Mouse (Mus musculus): ENCODE results near the gene B3gnt9.
"Not testable (repeated sequence)": the region's sequence is repeated elsewhere in the genome, so short reads cannot be mapped to it uniquely, and the experiment has no call there.

The B3gnt9 gene

GRCm38 (mm10) chr8:105254966-105255350 lies at the start of gene B3gnt9:
Gene B3gnt9 (minus strand): TSS chr8:105255153.
- peak; percentile 30 for DNase-seq

- no peak for DNase-seq
Measured at GRCm38 (mm10) chr8:105303874-105304273, 48.9 kb upstream of the B3gnt9 start.

GRCm38 (mm10) chr8:105303396-105303795 lies 48.4 kb upstream of the B3gnt9 start:
- DNase-seq = no peak

- no peak for DNase-seq
Measured at GRCm38 (mm10) chr8:105299962-105300361, 45.0 kb upstream of the B3gnt9 start.

GRCm38 (mm10) chr8:105298351-105299252 lies 43.6 kb upstream of the B3gnt9 start:
- DNase-seq = no peak

DNA sequence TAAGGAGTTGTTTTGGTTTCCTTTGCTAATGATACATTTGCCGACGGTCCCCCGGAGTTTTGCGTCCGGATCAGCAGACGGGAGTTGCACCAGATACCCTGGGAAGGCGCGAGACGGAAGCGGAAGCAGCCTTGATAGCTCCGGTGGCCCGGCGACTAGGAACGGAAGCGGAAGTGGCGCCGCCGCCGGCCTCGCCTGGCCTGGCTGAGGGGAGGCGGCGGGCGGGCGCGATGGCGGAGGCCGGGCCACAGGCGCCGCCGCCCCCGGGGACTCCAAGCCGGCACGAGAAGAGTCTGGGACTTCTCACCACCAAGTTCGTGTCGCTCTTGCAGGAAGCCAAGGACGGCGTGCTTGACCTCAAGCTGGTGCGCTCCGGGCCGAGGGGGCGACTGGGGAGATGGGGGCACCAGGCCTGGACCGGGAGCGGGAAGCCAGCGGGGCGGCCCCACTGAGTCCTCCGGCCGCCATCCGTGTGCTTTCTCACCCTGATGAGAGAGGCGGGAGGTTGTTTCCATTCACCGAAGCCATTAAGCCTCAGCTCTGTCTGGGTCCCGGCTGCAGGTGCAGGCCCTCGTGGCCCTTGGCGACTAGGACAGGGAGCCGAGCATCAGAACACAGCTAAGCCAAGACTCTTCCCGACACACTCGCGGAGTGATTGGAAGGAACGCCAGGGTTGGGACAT lies 42.7 kb upstream of the B3gnt9 start, which contains the start of gene E2f4:
E2f4 (plus strand) TSS at position 153 of the 682 bp plus-strand sequence.
- peak; percentile 91 to 92 for DNase-seq

- DNase-seq = no peak
Measured at GRCm38 (mm10) chr8:105295895-105296573, 41.1 kb upstream of the B3gnt9 start, which contains the start of gene Exoc3l. Gene Exoc3l (minus strand): TSS chr8:105296101.

DNA sequence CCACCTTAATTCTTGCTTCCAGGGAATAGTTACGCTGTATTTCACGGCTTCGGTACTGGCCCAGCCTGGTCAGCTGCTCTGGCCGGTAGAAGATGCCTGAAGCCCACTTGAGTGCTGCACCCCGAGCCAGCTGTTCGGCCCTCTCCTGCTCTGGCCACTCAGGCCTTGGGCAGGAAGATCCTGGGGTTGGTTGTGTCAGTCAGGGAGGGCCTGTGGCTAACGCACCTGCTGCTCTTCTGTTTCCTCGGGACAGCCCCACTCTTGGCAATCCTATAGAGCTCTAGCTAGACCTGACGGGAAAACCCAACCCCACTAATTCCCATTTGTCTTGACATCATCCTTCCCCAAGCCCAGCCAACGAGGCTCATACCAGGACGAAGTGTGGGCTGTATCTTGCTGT lies 40.3 kb upstream of the B3gnt9 start:
- DNase-seq = no peak

- DNase-seq = no peak
Measured at GRCm38 (mm10) chr8:105294776-105295175, 39.8 kb upstream of the B3gnt9 start.

GRCm38 (mm10) chr8:105293405-105293804 lies 38.5 kb upstream of the B3gnt9 start:
- no peak for DNase-seq

- DNase-seq = no peak
Measured at GRCm38 (mm10) chr8:105292471-105292870, 37.5 kb upstream of the B3gnt9 start.

GRCm38 (mm10) chr8:105291802-105292201 lies 36.8 kb upstream of the B3gnt9 start:
- peak in 1 of 2 experiments; percentile 35 for DNase-seq

DNA sequence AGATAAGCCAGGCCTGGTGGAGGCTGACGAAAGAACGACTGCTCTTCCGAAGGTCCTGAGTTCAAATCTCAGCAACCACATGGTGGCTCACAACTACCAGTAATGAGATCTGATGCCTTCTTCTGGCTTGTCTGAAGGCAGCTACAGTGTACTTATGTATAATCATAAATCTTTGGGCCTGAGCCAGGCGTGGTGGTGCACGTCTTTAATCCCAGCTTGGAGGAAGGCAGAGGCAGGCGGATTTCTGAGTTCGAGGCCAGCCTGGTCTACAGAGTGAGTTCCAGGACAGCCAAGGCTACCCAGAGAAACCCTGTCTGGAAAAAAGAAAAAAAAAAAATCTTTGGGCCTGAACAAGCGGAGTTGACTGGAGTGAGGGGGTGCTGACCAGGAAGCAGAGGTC lies 36.4 kb upstream of the B3gnt9 start:
- DNase-seq = not testable (repeated sequence)

- peak; percentile 94 to 95 for DNase-seq
Measured at GRCm38 (mm10) chr8:105290554-105291314, 35.8 kb upstream of the B3gnt9 start.

DNA sequence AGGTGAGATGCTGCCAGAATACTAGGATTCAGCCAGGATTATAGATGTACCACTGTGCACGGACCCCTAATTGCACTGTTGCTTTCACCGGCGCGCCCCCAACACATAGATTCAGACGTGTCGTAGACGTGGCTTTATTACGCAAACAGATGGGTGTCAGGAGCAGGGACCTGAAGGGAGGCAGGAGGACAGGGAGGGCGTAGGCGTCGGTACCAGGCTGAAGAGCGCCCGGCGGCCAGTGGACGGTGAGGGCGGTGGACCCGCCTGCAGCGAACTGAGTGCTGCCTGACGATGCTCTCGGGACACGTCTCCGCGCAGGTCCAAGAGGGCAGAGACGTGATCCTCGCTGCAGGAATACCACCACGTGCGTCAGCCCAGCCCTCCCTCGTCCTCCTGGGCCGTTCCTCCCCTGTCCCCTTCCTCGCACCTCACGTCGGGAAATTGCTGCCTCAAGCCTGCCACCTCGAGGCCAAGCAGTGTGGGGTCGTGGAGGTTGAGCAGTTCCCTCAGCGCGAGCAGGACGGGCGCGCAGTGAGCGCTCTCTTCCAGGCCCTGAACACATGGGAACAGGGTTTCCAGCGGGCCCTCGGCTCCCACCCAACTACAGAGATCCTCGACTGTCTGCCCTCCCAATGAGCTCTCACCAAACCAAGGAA lies 35.0 kb upstream of the B3gnt9 start, which contains the start of gene 4931428F04Rik:
4931428F04Rik (minus strand) TSS at position 60 of the 656 bp plus-strand sequence.
- peak; percentile 46 to 51 for DNase-seq

DNA sequence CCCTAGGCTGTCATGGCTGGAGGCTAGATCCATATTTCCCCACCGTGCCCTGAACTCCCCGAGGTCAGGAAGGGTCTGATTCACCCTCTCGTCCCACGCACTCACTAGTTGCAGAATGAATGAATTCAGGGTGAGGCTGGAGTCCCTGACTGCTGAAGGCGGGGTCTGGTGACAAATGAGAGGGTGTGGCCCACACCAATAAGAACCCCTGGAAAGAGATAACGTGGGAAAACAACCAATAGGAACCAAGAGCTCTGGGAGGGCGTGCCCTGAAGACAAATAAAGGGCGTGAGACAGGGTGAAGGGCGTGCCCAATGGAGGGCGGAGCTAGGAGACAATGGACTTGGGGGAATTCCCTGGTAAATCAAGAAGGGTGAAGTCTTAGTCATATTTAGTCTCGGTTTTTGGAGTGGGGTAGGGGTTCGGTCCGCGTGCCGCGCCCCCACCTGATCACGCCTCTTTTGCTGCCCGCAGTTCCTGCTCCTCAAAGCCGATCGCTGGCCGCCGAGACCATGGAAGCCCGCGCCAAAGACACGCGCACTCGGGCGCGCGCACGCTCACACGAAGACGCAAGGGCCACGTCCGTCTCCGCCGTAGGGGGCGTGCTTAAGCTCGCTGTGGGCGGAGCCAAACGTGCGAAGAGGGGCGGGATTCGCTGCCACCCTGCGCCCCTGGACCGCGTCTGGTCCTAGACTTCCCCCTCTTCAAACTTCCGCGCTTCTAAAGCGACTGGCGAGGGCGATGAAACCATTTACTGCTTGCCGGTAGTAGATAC lies 34.2 kb upstream of the B3gnt9 start:
- DNase-seq = peak; percentile 97 to 98

DNA sequence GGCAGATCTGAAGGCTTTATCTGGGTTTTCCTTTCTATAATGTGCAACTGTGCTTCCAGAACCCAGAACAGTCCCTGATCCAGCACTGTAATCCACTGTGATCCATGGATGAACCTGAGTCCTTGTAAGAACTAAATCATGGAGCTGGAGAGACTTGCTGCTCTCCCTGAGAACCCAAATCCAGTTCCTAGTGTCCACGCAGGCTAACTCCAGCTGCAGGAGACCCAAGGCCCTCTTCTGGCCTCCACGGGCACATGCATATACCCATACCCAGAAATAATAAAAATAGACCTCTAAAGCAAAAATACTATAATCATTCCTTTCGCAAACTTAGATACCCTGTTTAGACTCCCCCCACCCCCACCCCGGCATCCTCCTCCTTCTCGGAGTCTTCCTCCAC lies 33.3 kb upstream of the B3gnt9 start:
- DNase-seq = no peak

GRCm38 (mm10) chr8:105286907-105287306 lies 32.0 kb upstream of the B3gnt9 start:
- DNase-seq = no peak

DNA sequence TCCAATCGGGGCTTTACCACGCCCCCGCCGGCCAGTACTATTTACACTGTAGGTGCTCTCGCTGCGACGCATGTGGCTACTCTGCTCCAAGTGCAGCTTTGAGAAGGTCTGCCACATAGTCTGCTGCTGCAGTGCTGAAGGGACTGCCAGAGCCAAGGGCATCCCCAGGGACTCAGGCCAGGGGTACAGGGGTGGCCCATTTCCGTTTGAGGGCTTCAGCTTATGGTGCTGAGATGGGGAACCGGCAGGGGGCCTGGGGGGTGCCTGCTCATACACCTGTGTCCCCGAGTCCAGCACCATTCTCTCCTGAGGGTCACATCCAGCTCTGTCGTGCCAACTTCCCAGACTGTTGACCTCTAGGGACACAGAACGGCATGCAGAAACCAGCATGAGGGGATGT lies 30.6 kb upstream of the B3gnt9 start:
- no peak for DNase-seq

GRCm38 (mm10) chr8:105283074-105283473 lies 28.1 kb upstream of the B3gnt9 start:
- peak; percentile 53 to 59 for DNase-seq

- DNase-seq = no peak
Measured at GRCm38 (mm10) chr8:105282239-105282638, 27.3 kb upstream of the B3gnt9 start.

Measured in B cell, adult 2 months (primary cell).